Mouse (Mus musculus) forebrain, embryonic 14.5 days (tissue): ENCODE results near the gene Ugt1a6b. TPM values are rescaled to one million over a fixed set of nuclear protein-coding genes. Genes with fewer than 3 reads are reported as not detected.
"Not testable (repeated sequence)": the region's sequence is repeated elsewhere in the genome, so short reads cannot be mapped to it uniquely, and the experiment has no call there.

Experiments used
- ATAC-seq: fragments of 200-750 bp; cut with Nextera tagmentation; 2 replicates; pipeline ENCODE4 v1.8.0; 2017; ENCODE audit warnings: mild to moderate bottlenecking, moderate library complexity
- DNase-seq: peaks from one replicate; pipeline ENCODE4 v3.0.0-alpha.2; 2015; ENCODE audit warnings: low spot score
- H3K27ac ChIP-seq: fragments of 300-500 bp; sonication (generic); 2 replicates; pipeline ENCODE4 v1.5.1; 2014; ENCODE audit warnings: low read depth, mild to moderate bottlenecking, control low read depth, low read length, moderate library complexity
- H3K27me3 ChIP-seq: fragments of 300-500 bp; sonication (generic); replicated peaks from 2 replicates; pipeline ENCODE4 v1.6.1; 2014; ENCODE audit warnings: low read length, control low read depth, mixed read lengths; ENCODE audit not compliant: control insufficient read depth, insufficient read depth
- H3K36me3 ChIP-seq: fragments of 300-500 bp; sonication (generic); 2 replicates; pipeline ENCODE4 v1.6.1; 2014; ENCODE audit warnings: low read length, control low read depth; ENCODE audit not compliant: control insufficient read depth, insufficient read depth
- H3K4me1 ChIP-seq: fragments of 300-500 bp; sonication (generic); 2 replicates; pipeline ENCODE4 v1.6.1; 2014; ENCODE audit warnings: antibody characterized with exemption, low read length, control low read depth; ENCODE audit not compliant: control insufficient read depth, insufficient read depth
- H3K4me2 ChIP-seq: fragments of 300-500 bp; sonication (generic); 2 replicates; pipeline ENCODE4 v1.6.1; 2014; ENCODE audit warnings: mild to moderate bottlenecking, control low read depth, low read length
- H3K4me3 ChIP-seq: fragments of 300-500 bp; sonication (generic); 2 replicates; pipeline ENCODE4 v1.5.1; 2014; ENCODE audit warnings: low read depth, low read length, control low read depth
- H3K9ac ChIP-seq: fragments of 300-500 bp; sonication (generic); 2 replicates; pipeline ENCODE4 v1.6.1; 2014; ENCODE audit warnings: mild to moderate bottlenecking, low read length, control low read depth, moderate library complexity
- H3K9me3 ChIP-seq: fragments of 300-500 bp; sonication (generic); replicated peaks from 2 replicates; pipeline ENCODE4 v1.6.1; 2016; ENCODE audit warnings: low read length, control low read depth, mixed read lengths; ENCODE audit not compliant: control insufficient read depth
- WGBS: fragments of 180-500 bp; shearing (Covaris S2); extraction: QIAGEN DNeasy Blood & Tissue Kit; methylation state at CpG from one replicate; pipeline ENCODE4 v1.1.7; 2014; 5-methylcytosine and 5-hydroxymethylcytosine counted together
- polyA plus RNA-seq: library from polyadenylated mRNA; unstranded; fragments of >200 nt; fragmentation: Nextera tagmentation; extraction: Ambion mirVana; gene quantifications from 2 replicates; pipeline ENCODE4 v1.2.1, GENCODE M21; 2014

Ugt1a6b gene
- polyA plus RNA-seq, 1 experiment from 2014 or later, result 2.0 TPM

DNA sequence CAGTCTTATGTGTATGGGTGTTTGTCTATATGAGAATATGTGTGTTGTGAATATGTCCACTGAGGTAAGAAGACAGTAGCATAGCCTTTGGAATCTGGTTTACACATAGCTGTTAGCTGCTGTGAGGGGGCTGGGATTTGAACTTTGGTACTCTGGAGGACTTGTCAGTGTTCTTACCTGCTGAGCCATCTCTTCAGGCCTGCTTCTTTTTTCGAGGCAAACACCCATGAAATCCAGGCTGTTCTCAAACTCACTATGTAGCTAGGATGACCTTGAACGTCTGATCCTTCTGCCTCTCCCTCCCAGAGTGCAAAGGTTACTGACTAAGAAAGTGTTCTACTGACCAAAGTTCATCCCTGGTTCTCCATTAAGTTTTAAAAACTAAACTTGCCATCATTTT is 2.6 kb downstream of the Ugt1a6b start:
- WGBS, result 80% methylated on average over 2 of the region's 2 CpGs
- Histone ChIP-seq H3K4me1 (no peaks in the 10 kb centered on the region), H3K4me3 (no peak overlapping the region), H3K27ac (no peak overlapping the region), H3K9me3 (no peaks in the 10 kb centered on the region), H3K9ac (no peak overlapping the region), H3K4me2 (no peak overlapping the region), H3K36me3 (no peaks in the 10 kb centered on the region), H3K27me3 (no peaks in the 10 kb centered on the region)
- no peak for DNase-seq
- no peak for ATAC-seq

GRCm38 (mm10) chr1:88109027-88109557 is 6.0 kb downstream of the Ugt1a6b start:
- not testable (repeated sequence) for H3K4me3 ChIP-seq, H3K9ac ChIP-seq, H3K36me3 ChIP-seq, DNase-seq, ATAC-seq, H3K9me3 ChIP-seq, H3K4me2 ChIP-seq, H3K27ac ChIP-seq, H3K4me1 ChIP-seq, H3K27me3 ChIP-seq
- WGBS, result 85% methylated on average over 2 of the region's 2 CpGs

DNA sequence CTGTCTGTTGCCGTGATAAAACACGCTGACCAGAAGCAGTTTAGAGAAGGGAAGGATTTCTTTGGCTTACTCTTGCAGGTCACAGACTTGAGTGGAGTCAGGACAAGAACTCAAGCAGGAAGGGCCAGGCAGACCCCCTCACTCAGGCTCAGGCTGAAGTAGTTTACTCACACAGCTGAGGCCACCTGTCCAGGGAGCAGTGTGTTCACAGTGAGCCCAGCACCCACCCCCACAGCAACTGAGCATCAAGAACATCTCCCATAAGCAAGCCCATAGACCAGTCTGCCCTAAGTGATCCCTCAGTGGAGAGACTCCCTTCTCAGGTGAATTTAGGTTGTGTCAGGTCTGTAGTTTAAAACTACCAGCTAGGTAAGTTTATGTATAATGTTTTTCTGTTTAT is 6.6 kb downstream of the Ugt1a6b start:
- not testable (repeated sequence) for H3K9me3 ChIP-seq, ATAC-seq, H3K4me1 ChIP-seq, H3K27me3 ChIP-seq, H3K9ac ChIP-seq, H3K4me3 ChIP-seq, H3K36me3 ChIP-seq, H3K4me2 ChIP-seq, H3K27ac ChIP-seq, DNase-seq
- WGBS, result 88% methylated on average over 2 of the region's 2 CpGs

DNA sequence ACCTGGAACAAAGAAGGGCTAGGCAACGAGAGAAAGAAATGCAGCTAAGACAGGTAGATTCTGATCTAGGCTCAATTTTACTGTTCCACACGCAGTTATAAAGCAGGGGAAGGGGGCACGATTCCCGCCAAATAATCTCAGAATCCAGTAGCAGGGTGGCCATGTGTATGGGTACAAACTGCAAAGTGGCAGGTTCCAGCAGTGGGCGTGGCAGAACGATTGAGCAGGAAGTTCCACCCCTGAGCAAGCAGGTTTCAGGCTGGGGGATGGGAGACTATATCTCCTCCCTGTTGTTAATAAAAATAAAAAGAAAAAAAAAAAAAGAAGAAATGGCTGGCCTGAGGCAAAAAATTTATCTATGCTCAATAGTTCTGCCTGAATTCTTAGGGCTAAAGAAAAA is 9.7 kb downstream of the Ugt1a6b start:
- 95% methylated on average over 6 of the region's 6 CpGs for WGBS
- ATAC-seq, DNase-seq, H3K4me2 ChIP-seq, H3K27ac ChIP-seq, H3K9ac ChIP-seq, H3K4me1 ChIP-seq, H3K36me3 ChIP-seq, H3K9me3 ChIP-seq, H3K4me3 ChIP-seq, H3K27me3 ChIP-seq: not testable (repeated sequence)

DNA sequence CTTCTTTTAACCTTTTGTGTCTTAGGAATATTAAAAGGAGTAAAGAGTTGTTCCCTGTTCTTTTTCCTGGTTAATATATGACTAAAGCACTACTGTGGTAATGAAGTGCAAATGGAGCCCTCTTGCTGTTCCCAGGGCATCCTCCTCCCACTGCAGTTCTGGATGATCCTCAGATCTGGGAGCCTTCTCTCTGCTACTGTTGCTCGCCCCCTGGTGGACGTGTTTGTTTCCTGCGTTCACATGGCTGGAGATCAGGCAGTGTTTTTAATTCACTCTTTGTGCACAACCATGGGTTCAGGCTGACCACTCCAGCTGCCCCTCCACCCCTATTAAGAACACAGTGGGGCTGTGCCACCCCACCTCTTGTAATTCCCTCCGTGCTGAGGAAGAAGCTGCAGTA is 17.5 kb downstream of the Ugt1a6b start:
- ATAC-seq, H3K4me2 ChIP-seq, H3K9ac ChIP-seq, H3K27me3 ChIP-seq, H3K4me1 ChIP-seq, H3K36me3 ChIP-seq, H3K27ac ChIP-seq, H3K9me3 ChIP-seq, DNase-seq, H3K4me3 ChIP-seq: not testable (repeated sequence)
- 13% methylated on average over 4 of the region's 4 CpGs for WGBS

DNA sequence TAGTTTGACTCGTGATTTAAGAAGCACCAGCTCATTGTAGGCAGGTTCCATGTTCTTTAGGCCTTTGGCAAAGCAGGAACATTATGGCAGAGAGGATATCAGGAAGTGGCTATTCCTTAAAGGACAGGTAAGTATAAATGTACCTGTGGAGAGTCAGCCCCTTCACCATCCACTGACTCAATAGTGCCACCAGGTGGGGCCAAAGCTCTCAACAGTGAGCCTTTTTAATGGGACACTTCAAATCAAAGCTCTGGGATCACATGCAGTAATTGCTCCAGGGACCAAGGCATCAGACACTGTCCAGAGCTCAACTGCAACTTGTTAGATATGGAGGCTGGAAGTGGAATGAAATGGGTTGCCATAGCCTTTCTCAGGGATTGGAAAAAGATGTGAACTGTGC is 18.5 kb downstream of the Ugt1a6b start:
- not testable (repeated sequence) for H3K27ac ChIP-seq, ATAC-seq
- WGBS, result no CpG with 5 or more reads among the region's 1 CpGs

DNA sequence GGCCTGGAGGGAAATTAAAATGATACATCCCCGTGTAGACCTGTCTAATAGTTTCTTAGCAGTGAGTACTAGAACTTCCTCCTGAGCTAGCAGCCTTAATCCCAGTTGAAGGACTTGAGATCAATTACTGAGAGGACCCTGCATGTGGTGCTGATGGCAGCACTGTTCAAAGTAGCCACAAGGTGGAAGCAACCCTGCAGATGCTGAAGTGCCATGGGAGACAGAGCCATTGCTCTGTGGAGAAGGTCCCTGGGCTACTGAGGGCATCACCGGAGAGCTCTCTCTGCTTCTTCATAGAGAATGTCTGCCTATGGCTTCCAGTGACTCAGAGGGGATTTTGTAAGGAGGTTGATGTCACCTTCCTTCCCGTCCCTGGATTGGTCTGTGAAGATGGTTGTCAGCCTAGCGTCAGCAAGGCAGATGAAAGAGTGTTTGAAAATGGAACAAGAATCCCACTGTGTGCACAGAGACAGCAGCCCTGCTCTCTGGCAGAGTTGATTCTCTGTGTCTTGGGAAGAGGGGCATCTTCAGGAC is 22.8 kb downstream of the Ugt1a6b start:
- H3K9ac ChIP-seq, H3K9me3 ChIP-seq, H3K4me1 ChIP-seq, H3K27me3 ChIP-seq, H3K27ac ChIP-seq, DNase-seq, H3K36me3 ChIP-seq, H3K4me3 ChIP-seq, ATAC-seq, H3K4me2 ChIP-seq: not testable (repeated sequence)
- 82% methylated on average over 2 of the region's 4 CpGs for WGBS

More for the DNA sequence above, 18.5 kb downstream of the Ugt1a6b start:
- H3K27me3 ChIP-seq, H3K4me3 ChIP-seq, H3K4me1 ChIP-seq, H3K9me3 ChIP-seq, DNase-seq, H3K4me2 ChIP-seq, H3K36me3 ChIP-seq, H3K9ac ChIP-seq: not testable (repeated sequence)

DNA sequence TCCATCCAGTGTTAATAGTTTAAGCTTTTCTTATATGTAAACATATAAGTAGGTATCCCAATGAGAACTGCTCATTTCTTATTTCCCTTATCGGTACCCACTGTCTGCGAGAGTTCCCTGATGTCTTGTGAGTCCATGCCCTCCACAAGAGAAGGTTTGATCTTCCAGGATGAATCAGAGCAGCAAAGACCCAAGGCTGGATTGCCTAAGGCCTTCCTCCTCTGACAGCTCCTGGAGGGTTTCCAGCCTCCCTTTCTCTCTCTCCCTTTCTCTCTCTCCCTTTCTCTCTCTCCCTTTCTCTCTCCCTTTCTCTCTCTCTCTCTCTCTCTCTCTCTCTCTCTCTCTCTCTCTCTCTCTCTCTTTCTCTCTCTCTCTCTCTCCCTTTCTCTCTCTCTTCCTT is 26.0 kb downstream of the Ugt1a6b start:
- H3K27ac ChIP-seq, DNase-seq, H3K27me3 ChIP-seq, H3K9ac ChIP-seq, H3K4me3 ChIP-seq, H3K36me3 ChIP-seq, H3K4me1 ChIP-seq, H3K9me3 ChIP-seq, ATAC-seq, H3K4me2 ChIP-seq: not testable (repeated sequence)
- 94% methylated on average over 2 of the region's 2 CpGs for whole genome bisulfite sequencing

- not testable (repeated sequence) for H3K4me3 ChIP-seq, H3K4me2 ChIP-seq, H3K9me3 ChIP-seq, H3K36me3 ChIP-seq, H3K4me1 ChIP-seq, H3K27me3 ChIP-seq, H3K9ac ChIP-seq, H3K27ac ChIP-seq, DNase-seq, ATAC-seq
- 100% methylated on average over 1 of the region's 1 CpGs for WGBS
These were observed 27.2 kb downstream of the Ugt1a6b start for GRCm38 (mm10) chr1:88130223-88130622.
